Mouse (Mus musculus): Measurements from ENCODE around the gene Insig2. TPM values are rescaled to one million over a fixed set of nuclear protein-coding genes. Genes with fewer than 3 reads are reported as not detected.

Gene Insig2
- total RNA-seq (2021), result 10 to 100 TPM; 64.2 to 64.9 TPM
- long read RNA-seq, experiment 1, transcript Insig2-201 (6 exons, 2,697 nt), result major isoform, 148 of 163 reads
- long read RNA-seq, experiment 1, partial matches to known transcripts, result 2 of 163 reads
- long read RNA-seq, experiment 1, other reads (novel, unspliced or antisense), result 13 of 163 reads
- long read RNA-seq, experiment 2, transcript Insig2-201 (6 exons, 2,697 nt), result major isoform, 115 of 128 reads
- long read RNA-seq, experiment 2, partial matches to known transcripts, result 4 of 128 reads
- long read RNA-seq, experiment 2, other reads (novel, unspliced or antisense), result 8 of 128 reads

GRCm38 (mm10) chr1:121332485-121332884 is at the start of gene Insig2:
Gene Insig2, minus strand, starts transcription at chr1:121332589.
- no peak for DNase-seq (ENCODE audit: low spot score)

DNA sequence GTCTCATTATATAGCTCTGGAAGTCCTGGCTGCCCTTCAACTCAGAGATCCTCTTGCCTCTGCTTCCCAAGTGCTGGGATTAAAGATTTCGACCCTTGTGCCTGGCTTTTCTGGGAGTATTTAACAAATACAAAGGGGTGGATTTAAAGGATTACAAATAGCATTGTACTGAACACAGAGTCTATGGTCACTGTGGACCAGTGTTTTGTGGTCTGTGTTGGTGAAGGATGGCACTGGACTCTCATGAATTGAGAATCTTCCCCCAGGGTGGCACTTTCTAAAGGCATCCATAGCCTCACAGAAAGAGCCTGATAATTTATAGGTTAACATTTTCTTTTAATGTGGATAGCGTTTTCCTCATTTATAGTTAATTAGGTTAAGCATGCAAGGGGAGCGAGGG is 49.2 kb upstream of the Insig2 start:
- DNase-seq (ENCODE audit: low spot score), result no peak

- no peak for DNase-seq (ENCODE audit: low spot score)
These were observed 47.6 kb upstream of the Insig2 start for GRCm38 (mm10) chr1:121380033-121380432.

DNA sequence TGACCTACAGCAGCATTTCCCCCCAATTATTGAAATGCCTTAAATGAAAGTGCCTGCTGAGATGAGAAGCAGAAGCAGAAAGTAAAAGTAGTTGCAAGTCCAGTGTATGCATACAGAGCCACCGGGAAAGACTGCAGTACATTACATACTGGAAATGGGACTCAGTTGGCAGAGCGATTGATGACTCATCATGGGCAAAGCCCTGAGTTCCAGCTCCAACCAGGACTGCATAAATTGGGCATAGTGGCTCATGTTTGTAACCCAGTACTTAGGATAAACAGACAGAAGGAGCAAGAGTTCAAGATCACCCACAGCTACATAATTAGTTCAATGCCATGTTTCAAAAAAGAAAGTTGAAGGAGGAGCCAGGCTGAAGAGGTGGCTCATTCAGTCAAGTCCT is 45.5 kb upstream of the Insig2 start:
- DNase-seq (ENCODE audit: low spot score), result no peak

DNA sequence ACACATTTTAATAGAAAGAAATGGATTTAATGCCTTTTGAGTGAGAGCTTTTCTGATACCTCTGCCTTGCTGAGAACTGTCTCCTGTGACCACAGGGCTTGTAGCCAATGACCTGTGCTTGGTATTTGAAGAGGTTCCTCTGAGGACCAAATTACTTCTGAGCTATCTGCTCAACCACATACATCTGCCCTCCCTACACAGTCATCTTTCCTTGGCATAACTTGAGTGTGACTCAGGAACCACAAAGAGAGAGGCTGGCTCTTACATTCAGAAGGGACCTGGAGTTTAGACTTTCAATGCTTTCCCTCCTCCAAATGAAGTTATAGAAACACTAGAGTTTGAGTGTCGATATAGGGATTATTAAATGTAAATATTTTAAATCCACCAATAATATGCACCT is 45.0 kb upstream of the Insig2 start:
- DNase-seq (ENCODE audit: low spot score), result no peak

DNA sequence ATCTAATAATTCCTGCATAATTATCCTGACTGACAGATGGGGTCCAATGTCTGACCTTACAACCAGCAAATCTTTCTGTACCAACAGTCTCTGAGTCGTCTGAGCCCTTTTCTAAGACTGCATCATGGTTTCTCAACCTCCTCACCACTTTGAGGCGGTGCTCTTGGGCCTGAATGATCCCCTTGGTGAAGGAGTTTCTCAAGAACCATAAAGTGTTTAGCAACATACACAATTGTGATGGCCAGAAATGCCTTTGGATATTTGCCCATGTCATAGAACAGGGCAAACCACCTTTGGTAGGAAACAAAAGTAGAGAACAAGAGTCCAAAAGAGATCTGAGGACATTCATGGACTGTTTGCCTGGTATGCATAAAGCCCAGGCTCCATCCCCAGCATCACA is 41.2 kb upstream of the Insig2 start:
- no peak for DNase-seq (ENCODE audit: low spot score)

GRCm38 (mm10) chr1:121372656-121373055 is 40.3 kb upstream of the Insig2 start:
- no peak for DNase-seq (ENCODE audit: low spot score)

- DNase-seq (ENCODE audit: low spot score), result no peak
These were observed 39.1 kb upstream of the Insig2 start for GRCm38 (mm10) chr1:121371449-121371848.

DNA sequence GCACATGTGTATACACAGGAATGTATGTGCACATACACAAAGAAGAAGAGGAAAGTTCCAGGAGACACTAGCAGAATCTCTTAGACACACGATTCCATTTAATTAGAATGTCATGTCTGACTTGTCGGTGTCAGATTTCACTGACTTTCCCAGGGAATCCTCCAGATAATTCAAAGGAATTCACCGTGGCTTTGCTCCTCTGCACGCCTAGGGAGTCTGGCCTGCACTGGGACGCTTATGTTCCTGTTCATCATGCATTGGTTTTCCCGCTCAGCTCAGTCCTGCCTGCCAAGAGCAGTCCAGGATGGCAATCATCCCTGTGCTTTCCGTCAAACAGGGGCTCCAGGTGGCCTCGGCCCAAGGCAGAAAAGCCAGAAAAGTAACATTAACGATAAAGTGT is 34.9 kb upstream of the Insig2 start:
- DNase-seq (ENCODE audit: low spot score), result no peak

DNA sequence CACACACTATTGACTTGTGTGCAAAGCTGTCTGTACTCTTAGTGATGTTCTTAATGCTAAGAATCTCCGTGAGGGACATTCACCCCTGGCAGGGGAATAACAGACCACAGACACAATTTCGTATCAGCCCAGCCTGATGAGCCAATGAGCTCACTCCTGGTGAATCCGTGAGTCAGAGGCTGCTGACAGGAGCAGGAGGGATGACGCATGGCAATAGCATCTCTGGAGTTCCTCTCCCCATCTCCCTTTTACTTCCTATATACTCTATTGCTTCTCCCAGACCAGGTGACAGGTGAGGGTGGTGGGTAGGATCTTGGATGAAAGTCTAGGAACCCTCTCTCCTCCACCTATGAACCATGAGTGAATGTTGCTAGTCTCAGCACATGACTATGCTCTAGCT is 28.2 kb upstream of the Insig2 start:
- DNase-seq (ENCODE audit: low spot score), result no peak

DNA sequence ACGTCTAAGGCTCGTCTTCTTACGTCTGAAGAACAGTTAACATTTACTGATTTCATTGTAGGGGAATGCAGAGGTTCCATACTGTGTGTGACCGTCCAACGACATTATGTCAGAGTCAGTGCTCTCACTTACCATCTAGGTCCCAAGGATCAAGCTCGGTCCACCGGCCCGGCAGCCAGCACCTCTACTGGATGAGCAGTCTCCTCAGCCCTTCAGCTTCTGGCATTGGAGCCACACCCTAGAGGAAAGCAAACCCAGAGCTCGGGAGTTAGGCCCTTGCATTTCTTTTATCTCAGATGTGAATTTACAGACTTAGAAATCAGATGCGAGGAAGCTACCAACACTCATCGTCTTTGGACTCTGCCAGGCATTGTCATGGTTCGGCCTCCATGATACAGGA is 27.3 kb upstream of the Insig2 start:
- DNase-seq (ENCODE audit: low spot score), result no peak

- no peak for DNase-seq (ENCODE audit: low spot score)
These were observed 21.4 kb upstream of the Insig2 start for GRCm38 (mm10) chr1:121353779-121354178.

GRCm38 (mm10) chr1:121351037-121351436 is 18.6 kb upstream of the Insig2 start:
- DNase-seq (ENCODE audit: low spot score), result no peak

- DNase-seq (ENCODE audit: low spot score), result no peak
These were observed 18.2 kb upstream of the Insig2 start for GRCm38 (mm10) chr1:121350616-121351015.

- no peak for DNase-seq (ENCODE audit: low spot score)
These were observed 16.8 kb upstream of the Insig2 start for GRCm38 (mm10) chr1:121348875-121349847.

DNA sequence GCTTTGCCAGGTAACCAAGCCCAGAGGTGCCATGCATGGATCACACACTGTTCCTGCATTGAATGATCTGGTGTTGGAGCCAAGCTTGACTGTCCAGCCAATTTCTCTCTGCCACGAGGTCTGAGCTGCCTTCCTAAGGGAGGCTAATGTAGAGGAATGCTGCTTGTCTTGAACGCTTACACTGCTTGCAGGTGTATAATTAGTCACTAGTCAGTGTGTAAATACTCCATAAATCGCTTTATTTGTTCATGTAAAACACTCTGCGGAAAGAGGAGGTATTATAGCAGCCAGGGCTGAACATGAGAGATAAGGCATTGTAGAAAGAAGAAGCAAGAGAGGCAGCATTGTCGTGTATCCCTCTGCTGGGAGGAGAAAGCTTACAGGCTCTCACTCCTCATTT is 11.6 kb upstream of the Insig2 start:
- DNase-seq (ENCODE audit: low spot score), result no peak

GRCm38 (mm10) chr1:121335789-121336188 is 3.4 kb upstream of the Insig2 start:
- no peak for DNase-seq (ENCODE audit: low spot score)

- no peak for DNase-seq (ENCODE audit: low spot score)
These were observed 1.8 kb upstream of the Insig2 start for GRCm38 (mm10) chr1:121333986-121334703.

GRCm38 (mm10) chr1:121330621-121331020 is 1.8 kb downstream of the Insig2 start:
- DNase-seq (ENCODE audit: low spot score), result no peak

GRCm38 (mm10) chr1:121329391-121329790 is 3.0 kb downstream of the Insig2 start:
- peak; percentile 57 for DNase-seq (ENCODE audit: low spot score)

GRCm38 (mm10) chr1:121328193-121328555 is 4.2 kb downstream of the Insig2 start:
- no peak for DNase-seq (ENCODE audit: low spot score)

Measured in gastrocnemius, adult 18-20 months (tissue).